Mouse (Mus musculus): ENCODE measurements around the gene Kcnj16. TPM values are rescaled to one million over a fixed set of nuclear protein-coding genes. Genes with fewer than 3 reads are reported as not detected.

The Kcnj16 gene
- total and polyA plus RNA-seq, 3 experiments: 0.07 TPM; not detected in 2

DNA sequence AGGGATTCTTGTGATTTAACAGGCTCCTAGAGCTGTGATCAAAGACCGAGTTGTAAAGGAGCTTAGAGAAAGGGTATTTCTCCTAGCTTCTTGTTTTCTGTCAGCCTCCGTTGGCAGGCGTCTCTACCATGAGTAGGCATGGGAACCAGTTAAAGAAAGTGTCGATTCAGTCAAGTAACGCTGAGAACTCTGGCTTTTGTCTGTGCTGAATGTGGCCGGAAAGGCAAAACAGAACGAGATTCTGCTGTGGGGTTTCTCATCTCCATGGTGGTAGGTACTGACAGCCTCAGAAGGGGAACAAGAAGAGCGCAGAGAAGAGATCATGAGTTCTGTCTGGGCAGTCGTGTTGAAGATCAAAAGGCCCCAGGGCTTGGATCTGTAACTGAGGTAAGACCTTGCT is 29.4 kb downstream of the Kcnj16 start:
- H3K79me2 ChIP-seq (replicated peaks; ENCODE audit: control insufficient read depth, insufficient read depth, low read length): no peaks in the 10 kb centered on the region
- peaks cover 1% of the 10 kb centered on the region for H3K4me1 ChIP-seq (ENCODE audit: control insufficient read depth, insufficient read depth, low read length)
- no peak overlapping the region for H3K27ac ChIP-seq
- H3K9ac ChIP-seq (ENCODE audit: low read depth, low read length): no peak overlapping the region
- no peaks in the 10 kb centered on the region for H3K27me3 ChIP-seq (ENCODE audit: control insufficient read depth, insufficient read depth, low read length)
- 62% methylated on average over 9 of the region's 9 CpGs for WGBS
- no peak for TF ChIP-seq CTCF (IDR thresholded peaks at IDR 0.05)
- no peak for TF ChIP-seq EP300 (IDR thresholded peaks at IDR 0.05; ENCODE audit: insufficient read depth, low read depth, low read length)
- TF ChIP-seq POLR2A (IDR thresholded peaks at IDR 0.05; ENCODE audit: insufficient read depth, low read depth, low read length): no peak
- intact Hi-C loops (cut with DNase I): no loop called here
- H3K36me3 ChIP-seq (ENCODE audit: control insufficient read depth, insufficient read depth, low read length): no peaks in the 10 kb centered on the region
- no peak overlapping the region for H3K4me3 ChIP-seq
- peak in 1 of 2 experiments; percentile 3 for DNase-seq

DNA sequence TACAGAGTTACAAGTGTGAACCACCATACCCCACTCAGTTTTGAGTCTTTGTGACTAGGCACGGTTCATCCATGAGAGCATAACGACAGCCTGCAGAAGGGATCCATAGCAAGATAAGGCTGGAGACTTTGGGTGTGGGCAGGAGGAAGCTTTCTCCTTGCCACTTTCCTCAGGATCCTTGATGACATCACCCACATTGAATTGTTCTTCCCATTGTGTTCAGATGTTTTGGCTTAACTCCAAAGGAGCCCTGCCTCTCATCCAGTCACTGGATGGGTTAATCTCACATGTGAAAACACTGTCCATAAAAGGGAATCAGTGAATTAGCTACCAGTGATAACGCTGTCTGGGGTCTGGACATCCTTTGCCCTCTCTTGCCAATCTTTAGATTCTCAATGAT is 37.3 kb downstream of the Kcnj16 start:
- no peaks in the 10 kb centered on the region for H3K27me3 ChIP-seq (ENCODE audit: control insufficient read depth, insufficient read depth, low read length)
- WGBS: 31% methylated on average over 3 of the region's 3 CpGs

DNA sequence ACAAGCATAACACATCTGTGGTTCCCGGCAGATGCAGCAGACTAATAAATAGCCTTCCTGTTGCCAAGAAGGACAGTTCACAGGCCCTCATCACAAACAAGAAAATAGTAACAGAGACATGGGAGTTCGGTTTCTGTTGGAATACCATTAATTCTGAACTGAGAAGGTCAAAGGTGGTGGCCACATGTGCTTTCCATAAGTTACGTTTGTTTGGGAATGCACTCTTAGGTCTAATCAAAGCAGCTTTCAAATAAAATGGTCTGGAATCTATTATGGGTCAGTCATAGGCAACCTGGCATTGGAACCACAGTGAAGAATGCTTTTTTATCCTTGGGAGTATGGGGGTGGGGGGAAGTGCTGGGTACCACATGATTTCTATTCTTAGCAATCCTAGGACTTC is 41.6 kb downstream of the Kcnj16 start:
- intact Hi-C loops (cut with DNase I): no loop called here
- Histone ChIP-seq H3K9ac (ENCODE audit: low read depth, low read length) (no peak overlapping the region), H3K27me3 (ENCODE audit: control insufficient read depth, insufficient read depth, low read length) (no peaks in the 10 kb centered on the region), H3K27ac (no peak overlapping the region), H3K36me3 (ENCODE audit: control insufficient read depth, insufficient read depth, low read length) (no peaks in the 10 kb centered on the region), H3K4me1 (ENCODE audit: control insufficient read depth, insufficient read depth, low read length) (no peaks in the 10 kb centered on the region; the same call in 1 of the 2 replicates), H3K4me3 (no peak overlapping the region), H3K79me2 (replicated peaks; ENCODE audit: control insufficient read depth, insufficient read depth, low read length) (no peaks in the 10 kb centered on the region)
- WGBS: 72% methylated on average over 3 of the region's 3 CpGs
- TF ChIP-seq CTCF (IDR thresholded peaks at IDR 0.05) (no peak), POLR2A (IDR thresholded peaks at IDR 0.05; ENCODE audit: insufficient read depth, low read depth, low read length) (no peak)
- DNase-seq: no peak

More for the DNA sequence above, 37.3 kb downstream of the Kcnj16 start:
- Histone ChIP-seq H3K4me1 (ENCODE audit: control insufficient read depth, insufficient read depth, low read length) (no peaks in the 10 kb centered on the region; the same call in 1 of the 2 replicates), H3K4me3 (no peak overlapping the region), H3K9ac (ENCODE audit: low read depth, low read length) (no peak overlapping the region), H3K27ac (no peak overlapping the region), H3K79me2 (replicated peaks; ENCODE audit: control insufficient read depth, insufficient read depth, low read length) (no peaks in the 10 kb centered on the region), H3K36me3 (ENCODE audit: control insufficient read depth, insufficient read depth, low read length) (no peaks in the 10 kb centered on the region)
- no peak for DNase-seq
- TF ChIP-seq EP300 (IDR thresholded peaks at IDR 0.05; ENCODE audit: insufficient read depth, low read depth, low read length) (no peak), POLR2A (IDR thresholded peaks at IDR 0.05; ENCODE audit: insufficient read depth, low read depth, low read length) (no peak)
- intact Hi-C loops (cut with DNase I): no loop called here

DNA sequence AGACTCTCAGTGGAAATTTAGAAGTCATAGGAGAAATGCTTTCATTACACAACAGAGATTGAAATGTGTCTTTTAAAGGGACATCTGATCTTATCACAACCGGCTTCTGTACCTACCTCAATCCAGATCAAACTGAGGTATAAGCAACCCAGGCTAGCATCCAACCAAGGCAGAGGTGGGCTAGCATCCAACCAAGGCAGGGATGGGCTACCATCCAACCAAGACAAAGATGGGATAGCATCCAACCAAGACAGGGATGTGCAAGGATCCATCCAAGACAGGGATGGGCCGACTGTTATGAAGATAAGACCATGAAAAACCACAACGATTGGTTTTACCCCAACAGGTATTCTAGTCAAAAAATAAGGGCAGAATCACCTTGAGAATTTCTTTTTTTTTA is 48.4 kb downstream of the Kcnj16 start:
- H3K27ac ChIP-seq: no peak overlapping the region
- 85% methylated on average over 3 of the region's 3 CpGs for WGBS
- H3K4me3 ChIP-seq: no peak overlapping the region
- no peaks in the 10 kb centered on the region for H3K79me2 ChIP-seq (replicated peaks; ENCODE audit: control insufficient read depth, insufficient read depth, low read length)
- no peaks in the 10 kb centered on the region for H3K36me3 ChIP-seq (ENCODE audit: control insufficient read depth, insufficient read depth, low read length)
- DNase-seq: no peak
- no peak for TF ChIP-seq CTCF (IDR thresholded peaks at IDR 0.05)
- no peak for TF ChIP-seq EP300 (IDR thresholded peaks at IDR 0.05; ENCODE audit: insufficient read depth, low read depth, low read length)
- no peak for TF ChIP-seq POLR2A (IDR thresholded peaks at IDR 0.05; ENCODE audit: insufficient read depth, low read depth, low read length)
- intact Hi-C loops (cut with DNase I): no loop called here
- no peaks in the 10 kb centered on the region for H3K27me3 ChIP-seq (ENCODE audit: control insufficient read depth, insufficient read depth, low read length)
- no peaks in the 10 kb centered on the region for H3K4me1 ChIP-seq (ENCODE audit: control insufficient read depth, insufficient read depth, low read length)
- H3K9ac ChIP-seq (ENCODE audit: low read depth, low read length): no peak overlapping the region

DNA sequence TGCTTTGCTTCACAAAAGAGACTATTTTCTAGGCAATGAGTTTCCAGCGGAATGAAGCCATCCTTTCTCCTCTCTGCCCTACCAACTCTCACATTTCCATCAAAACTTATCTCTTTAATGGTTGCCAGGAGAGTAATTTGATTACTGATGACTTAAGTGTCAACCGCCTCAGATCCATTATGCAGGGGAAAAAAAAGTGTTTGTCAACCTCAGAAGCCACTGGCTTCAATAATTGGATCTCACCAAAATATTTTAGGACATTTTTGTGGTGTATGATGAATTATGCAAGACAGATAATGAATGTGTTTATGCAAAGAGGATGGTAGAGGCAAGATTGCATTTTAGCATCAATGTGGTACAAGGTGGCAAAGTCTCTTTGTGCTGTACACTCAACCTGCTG is 52.4 kb downstream of the Kcnj16 start:
- H3K36me3 ChIP-seq (ENCODE audit: control insufficient read depth, insufficient read depth, low read length): no peaks in the 10 kb centered on the region
- DNase-seq: no peak
- intact Hi-C loops (cut with DNase I): no loop called here
- H3K4me3 ChIP-seq: no peak overlapping the region
- H3K4me1 ChIP-seq (ENCODE audit: control insufficient read depth, insufficient read depth, low read length): no peaks in the 10 kb centered on the region
- no peaks in the 10 kb centered on the region for H3K27me3 ChIP-seq (ENCODE audit: control insufficient read depth, insufficient read depth, low read length)
- H3K79me2 ChIP-seq (replicated peaks; ENCODE audit: control insufficient read depth, insufficient read depth, low read length): no peaks in the 10 kb centered on the region
- no peak overlapping the region for H3K27ac ChIP-seq
- WGBS: 58% methylated on average over 2 of the region's 2 CpGs
- no peak overlapping the region for H3K9ac ChIP-seq (ENCODE audit: low read depth, low read length)
- TF ChIP-seq CTCF (IDR thresholded peaks at IDR 0.05): no peak
- no peak for TF ChIP-seq EP300 (IDR thresholded peaks at IDR 0.05; ENCODE audit: insufficient read depth, low read depth, low read length)

DNA sequence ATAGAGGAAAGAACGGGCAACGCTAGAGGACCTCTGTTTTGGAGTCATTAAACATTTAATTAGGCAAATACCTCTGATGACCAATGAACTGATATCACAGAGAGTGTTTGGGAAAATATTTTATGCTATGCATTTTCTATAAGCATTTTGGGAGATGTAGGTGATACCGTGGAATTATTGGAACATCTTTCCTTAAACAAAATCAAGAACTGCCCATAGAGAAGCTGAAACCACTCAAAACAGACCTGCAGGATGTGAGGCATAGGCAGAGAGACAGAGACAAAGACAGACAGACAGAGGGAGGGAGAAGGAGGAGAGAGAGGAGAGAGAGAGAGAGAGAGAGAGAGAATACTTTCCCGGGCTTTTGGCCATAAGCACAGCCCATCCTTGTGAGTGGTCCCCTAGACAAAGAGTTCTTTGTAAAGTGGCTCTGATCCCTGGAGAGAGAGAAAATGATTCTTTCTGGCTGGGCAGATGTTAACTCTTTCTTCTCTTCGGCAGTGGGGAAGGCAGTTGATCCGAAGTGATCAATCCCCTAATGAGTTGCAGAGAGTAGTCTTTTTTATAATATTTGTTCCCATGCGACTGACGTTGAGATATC is 54.9 kb downstream of the Kcnj16 start:
- H3K27ac ChIP-seq: no peak overlapping the region
- intact Hi-C loops (cut with DNase I): no loop called here
- no peaks in the 10 kb centered on the region for H3K79me2 ChIP-seq (replicated peaks; ENCODE audit: control insufficient read depth, insufficient read depth, low read length)
- DNase-seq: no peak
- H3K27me3 ChIP-seq (ENCODE audit: control insufficient read depth, insufficient read depth, low read length): no peaks in the 10 kb centered on the region
- no peaks in the 10 kb centered on the region for H3K4me1 ChIP-seq (ENCODE audit: control insufficient read depth, insufficient read depth, low read length)
- no peak overlapping the region for H3K9ac ChIP-seq (ENCODE audit: low read depth, low read length)
- no peak overlapping the region for H3K4me3 ChIP-seq
- no peaks in the 10 kb centered on the region for H3K36me3 ChIP-seq (ENCODE audit: control insufficient read depth, insufficient read depth, low read length)
- 72% methylated on average over 8 of the region's 8 CpGs for WGBS
- no peak for TF ChIP-seq EP300 (IDR thresholded peaks at IDR 0.05; ENCODE audit: insufficient read depth, low read depth, low read length)
- TF ChIP-seq POLR2A (IDR thresholded peaks at IDR 0.05; ENCODE audit: insufficient read depth, low read depth, low read length): no peak
- TF ChIP-seq CTCF (IDR thresholded peaks at IDR 0.05): no peak

All from heart, adult 2 months (tissue).